Mouse (Mus musculus) bone marrow macrophage, adult 2 months (primary cell): Measurements from ENCODE around the gene Macf1.

Experiments
- CTCF ChIP-seq: IDR thresholded peaks from 2 replicates; pipeline ENCODE4 v1.5.1; 2012; ENCODE audit warnings: low read depth, mild to moderate bottlenecking, low read length, moderate library complexity
- POLR2A ChIP-seq: IDR thresholded peaks from 2 replicates; pipeline ENCODE4 v1.6.1; 2012; ENCODE audit warnings: mild to moderate bottlenecking, low read depth, low read length, borderline replicate concordance

DNA sequence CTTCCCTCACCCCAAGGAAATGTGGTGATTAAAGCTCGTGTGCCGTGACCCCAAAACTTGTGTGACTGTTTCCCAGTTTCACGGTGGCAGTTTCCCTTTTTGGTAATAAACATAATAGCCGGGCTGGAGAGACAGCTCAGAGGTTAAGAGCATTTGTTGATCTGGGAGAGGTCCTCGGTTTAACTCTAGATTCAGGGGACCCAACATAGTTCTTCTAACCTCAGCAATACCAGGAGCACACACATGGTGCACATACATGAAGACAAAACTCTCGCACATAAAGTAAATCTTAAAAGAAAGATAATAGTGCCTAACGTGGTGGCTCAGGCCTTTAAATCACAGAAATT lies 34.2 kb upstream of the Macf1 start:
- no peak for TF ChIP-seq POLR2A
- no peak for TF ChIP-seq CTCF
